Mouse (Mus musculus): ENCODE data around the gene Gm17428.
"Not testable (repeated sequence)": the region's sequence is repeated elsewhere in the genome, so short reads cannot be mapped to it uniquely, and the experiment has no call there.

DNA sequence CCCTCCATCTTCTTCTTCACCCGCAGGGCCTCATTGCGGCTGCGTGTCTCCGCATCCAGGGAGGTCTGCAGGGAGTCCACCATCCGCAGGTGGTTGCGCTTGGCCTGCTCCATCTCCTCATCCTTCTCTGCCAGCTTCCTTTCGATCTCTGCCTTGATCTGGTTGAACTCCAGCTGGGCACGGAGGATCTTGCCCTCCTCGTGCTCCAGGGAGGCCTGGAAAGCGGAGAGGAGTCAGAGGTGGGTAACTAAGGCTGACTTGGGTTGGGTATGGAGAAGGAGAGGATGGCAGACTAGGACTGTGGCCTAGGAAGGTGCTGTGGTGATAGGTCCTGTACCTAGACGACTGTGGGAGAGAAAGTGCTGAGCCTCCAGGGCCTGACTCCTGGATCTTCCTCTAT, 29.7 kb upstream of the Gm17428 start:
- TF ChIP-seq CTCF, POLR2A (IDR thresholded peaks at IDR 0.05; ENCODE audit: extremely low read depth, insufficient read depth, low read length): not testable (repeated sequence)

Measured in cortical plate, adult 2 months (tissue).